Mouse (Mus musculus): ENCODE data around the gene Ahctf1.

DNA sequence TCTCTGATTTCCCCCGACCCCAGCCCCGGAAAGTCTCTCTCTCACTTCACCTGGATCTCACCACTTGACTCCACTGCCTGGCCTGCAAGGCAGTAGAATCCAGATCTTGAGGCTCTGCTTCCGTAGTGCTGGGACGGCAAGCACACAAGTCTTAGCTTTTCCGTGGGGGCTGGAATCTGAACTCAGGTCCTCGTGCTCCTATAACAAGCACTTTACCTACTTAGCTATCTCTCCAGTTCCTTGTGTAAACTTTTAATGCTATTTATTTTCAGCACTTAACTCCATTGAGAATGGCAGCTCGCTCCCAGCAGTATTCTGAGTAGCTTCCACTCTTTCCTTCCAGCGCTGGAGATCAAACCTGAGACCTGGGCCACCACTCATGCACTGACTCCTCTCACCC lies 26.6 kb downstream of the Ahctf1 start:
- TF ChIP-seq CTCF (IDR thresholded peaks at IDR 0.05; ENCODE audit: control insufficient read depth, insufficient read depth, insufficient read length) (no peak), CEBPB (IDR thresholded peaks at IDR 0.05; ENCODE audit: low read depth) (no peak), MAX (IDR thresholded peaks at IDR 0.05) (no peak), MYOD1 (IDR thresholded peaks at IDR 0.05; ENCODE audit: control insufficient read depth, insufficient read length, low read depth) (no peak), FOSL1 (IDR thresholded peaks at IDR 0.05; ENCODE audit: insufficient read depth, low read length, poor library complexity, severe bottlenecking) (no peak), USF1 (IDR thresholded peaks at IDR 0.05; ENCODE audit: low read depth) (no peak), MYOG (IDR thresholded peaks at IDR 0.05; ENCODE audit: control insufficient read depth, extremely low read depth, insufficient read length) (no peak)
